Comparison of ENCODE assay signal across 26 mouse cellular contexts in the genomic region with DNA sequence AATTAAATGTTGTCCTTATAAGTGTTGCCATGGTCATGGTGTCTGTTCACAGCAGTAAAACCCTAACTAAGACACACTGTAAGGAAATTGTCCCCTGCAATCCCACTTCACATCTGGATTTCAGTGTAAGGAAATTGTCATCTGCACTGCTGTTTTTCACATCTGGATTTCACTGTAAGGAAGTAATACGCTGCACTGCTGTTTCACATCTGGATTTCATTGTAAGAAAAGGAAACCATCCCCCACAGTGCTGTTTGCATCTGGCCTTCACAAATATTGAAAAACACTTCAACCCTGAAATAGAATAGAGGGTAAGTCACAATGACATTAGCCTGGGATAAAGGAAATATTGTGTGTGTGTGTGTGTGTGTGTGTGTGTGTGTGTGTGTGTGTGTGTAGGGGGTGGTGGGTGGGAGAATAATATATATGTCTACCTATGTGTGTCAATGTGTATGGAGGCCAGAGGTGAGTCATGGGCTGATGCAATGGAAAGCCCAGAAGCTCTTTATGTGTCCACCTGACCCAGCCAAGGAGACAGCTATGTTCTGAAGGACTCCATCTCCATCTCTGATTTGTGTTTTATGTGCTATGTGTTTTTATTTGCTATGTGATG. TPM values are rescaled to one million over a fixed set of nuclear protein-coding genes. Genes with fewer than 3 reads are reported as not detected.
"Had no signal": no experiment of that assay in that cellular context is flagged by ENCODE, and none has a peak within 500 bp of the region (broad histone marks: within the 10 kb centered on the region; RNA-seq: fewer than 3 reads in every experiment).

No protein-coding gene starts in this region.

- H3K27me3 ChIP-seq: liver, embryonic 13.5 days; midbrain, embryonic 12.5 days; neural tube, embryonic 13.5 days; stomach, embryonic 15.5 days had no signal

- H3K36me3 ChIP-seq: liver, embryonic 13.5 days; midbrain, embryonic 12.5 days; neural tube, embryonic 13.5 days; stomach, embryonic 15.5 days had no signal

- H3K4me2 ChIP-seq: liver, embryonic 13.5 days; midbrain, embryonic 12.5 days; neural tube, embryonic 13.5 days; stomach, embryonic 15.5 days had no signal

- H3K4me3 ChIP-seq: liver, embryonic 13.5 days; midbrain, embryonic 12.5 days; myocyte; neural tube, embryonic 13.5 days; stomach, embryonic 15.5 days had no signal

- H3K27ac ChIP-seq: kidney, postnatal 0 days; liver, embryonic 13.5 days; midbrain, embryonic 12.5 days; neural tube, embryonic 13.5 days; stomach, embryonic 15.5 days had no signal

- H3K9me3 ChIP-seq: liver, embryonic 13.5 days; midbrain, embryonic 12.5 days; neural tube, embryonic 13.5 days; stomach, embryonic 15.5 days had no signal

- ATAC-seq: midbrain, embryonic 16.5 days had no signal

- H3K9ac ChIP-seq: liver, embryonic 13.5 days; midbrain, embryonic 12.5 days; neural tube, embryonic 13.5 days; stomach, embryonic 15.5 days had no signal

- DNase-seq: kidney, adult 2 months; kidney, postnatal 25 days; left cerebral cortex, postnatal 4 days; liver, embryonic 13.5 days; lung, adult 2 months; lung, postnatal 14 days; lung, postnatal 4 days; retina, postnatal 1 day; right cerebral cortex, postnatal 25 days; spleen, adult 18-20 months; thymus, postnatal 25 days had no signal

- H3K4me1 ChIP-seq: liver, embryonic 13.5 days; midbrain, embryonic 12.5 days; neural tube, embryonic 13.5 days; stomach, embryonic 15.5 days had no signal

RNA-seq across cellular contexts. Expression of a gene that starts 44.4 kb away (rescaled TPM):
- total RNA-seq: left cerebral cortex, postnatal 14 days; megakaryocyte progenitor cell, adult 5-6 weeks; megakaryocyte-erythroid progenitor cell, adult 5-6 weeks; monocyte, adult 5-6 weeks; neutrophil, adult 5-6 weeks had no signal
- polyA plus RNA-seq: kidney, embryonic 14.5 days; lung, embryonic 16.5 days; midbrain, embryonic 16.5 days; myocyte; neural tube, embryonic 13.5 days; thymus, postnatal 0 days; urinary bladder, adult 2 months had no signal
